Mouse (Mus musculus) C2C12 (cell line): Measurements from ENCODE around the gene Cacna2d4.

ENCODE experiments used
- CEBPB ChIP-seq: IDR thresholded peaks from one replicate; pipeline ENCODE4 v1.6.1; 2011; ENCODE audit warnings: low read depth, mild to moderate bottlenecking, control low read depth, moderate library complexity
- CTCF ChIP-seq: IDR thresholded peaks from one replicate; pipeline ENCODE4 v1.5.1; 2011; ENCODE audit not compliant: control insufficient read depth, insufficient read depth, insufficient read length
- FOSL1 ChIP-seq: IDR thresholded peaks from one replicate; pipeline ENCODE4 v1.8.0; 2011; ENCODE audit warnings: mild to moderate bottlenecking, low read length; ENCODE audit not compliant: poor library complexity, insufficient read depth, severe bottlenecking
- MAX ChIP-seq: IDR thresholded peaks from one replicate; pipeline ENCODE4 v1.6.1; 2011; ENCODE audit warnings: mild to moderate bottlenecking, control low read depth
- MYOD1 ChIP-seq: IDR thresholded peaks from one replicate; pipeline ENCODE4 v1.6.1; 2011; ENCODE audit warnings: low read depth; ENCODE audit not compliant: control insufficient read depth, insufficient read length
- MYOG ChIP-seq: IDR thresholded peaks from one replicate; pipeline ENCODE4 v1.6.1; 2011; ENCODE audit not compliant: control insufficient read depth, insufficient read length; ENCODE audit errors: extremely low read depth
- USF1 ChIP-seq: IDR thresholded peaks from one replicate; pipeline ENCODE4 v1.6.1; 2011; ENCODE audit warnings: low read depth, mild to moderate bottlenecking, control low read depth, moderate library complexity

DNA sequence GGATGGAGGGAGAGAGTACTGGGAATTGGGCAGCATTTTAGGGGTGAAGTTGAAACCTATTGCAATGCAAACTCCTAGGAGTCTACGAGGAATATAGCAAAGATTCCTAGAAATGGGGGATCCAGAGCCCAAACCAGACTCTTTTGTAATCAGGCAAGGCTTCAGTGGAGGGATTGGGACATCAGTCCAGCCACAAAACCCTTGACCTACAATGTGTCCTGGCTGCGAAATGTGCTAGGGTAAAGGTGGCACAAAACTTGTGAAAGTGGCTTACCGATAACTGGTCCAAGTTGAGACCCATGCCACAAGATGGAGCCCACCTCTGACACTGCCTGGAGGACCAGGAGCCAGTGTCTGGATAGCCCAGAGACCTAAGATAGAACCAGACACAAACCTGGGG, 163.0 kb downstream of the Cacna2d4 start:
- TF ChIP-seq CEBPB (no peak), CTCF (no peak), MYOG (no peak), USF1 (no peak), MAX (no peak), MYOD1 (no peak), FOSL1 (no peak)
